Mouse (Mus musculus): ENCODE measurements around the gene Nudt22.

Gene Nudt22

GRCm38 (mm10) chr19:6996006-6996405 is at the start of gene Nudt22, which contains the start of gene Trpt1:
Gene Nudt22 (minus strand): TSS chr19:6996117.
Gene Trpt1 (plus strand): TSS chr19:6996131.
- DNase-seq (ENCODE audit: low spot score): peak; percentile 85

GRCm38 (mm10) chr19:7044706-7045105 is 48.8 kb upstream of the Nudt22 start:
- DNase-seq (ENCODE audit: low spot score): no peak

GRCm38 (mm10) chr19:7044279-7044678 is 48.4 kb upstream of the Nudt22 start:
- DNase-seq (ENCODE audit: low spot score): no peak

- no peak for DNase-seq (ENCODE audit: low spot score)
Measured at GRCm38 (mm10) chr19:7041171-7041570, 45.3 kb upstream of the Nudt22 start.

GRCm38 (mm10) chr19:7040637-7041130 is 44.8 kb upstream of the Nudt22 start:
- no peak for DNase-seq (ENCODE audit: low spot score)

GRCm38 (mm10) chr19:7039841-7040636 is 44.1 kb upstream of the Nudt22 start, which contains the start of gene Stip1:
Gene Stip1 (minus strand): TSS chr19:7039967.
- DNase-seq (ENCODE audit: low spot score): peak; percentile 100

GRCm38 (mm10) chr19:7039088-7039720 is 43.3 kb upstream of the Nudt22 start:
- DNase-seq (ENCODE audit: low spot score): peak; percentile 79

- no peak for DNase-seq (ENCODE audit: low spot score)
Measured at GRCm38 (mm10) chr19:7034006-7034405, 38.1 kb upstream of the Nudt22 start.

- DNase-seq (ENCODE audit: low spot score): no peak
Measured at GRCm38 (mm10) chr19:7029531-7029930, 33.6 kb upstream of the Nudt22 start.

- DNase-seq (ENCODE audit: low spot score): no peak
Measured at GRCm38 (mm10) chr19:7020224-7020641, 24.3 kb upstream of the Nudt22 start.

GRCm38 (mm10) chr19:7019191-7019590 is 23.3 kb upstream of the Nudt22 start, which contains the start of gene Fermt3:
Gene Fermt3 (minus strand): TSS chr19:7019469.
- DNase-seq (ENCODE audit: low spot score): no peak

- DNase-seq (ENCODE audit: low spot score): no peak
Measured at GRCm38 (mm10) chr19:7018546-7018945, 22.6 kb upstream of the Nudt22 start.

GRCm38 (mm10) chr19:7017541-7018457 is 21.9 kb upstream of the Nudt22 start:
- DNase-seq (ENCODE audit: low spot score): no peak

GRCm38 (mm10) chr19:7014481-7015135 is 18.7 kb upstream of the Nudt22 start:
- no peak for DNase-seq (ENCODE audit: low spot score)

GRCm38 (mm10) chr19:7013984-7014383 is 18.1 kb upstream of the Nudt22 start:
- DNase-seq (ENCODE audit: low spot score): no peak

GRCm38 (mm10) chr19:7012426-7012825 is 16.5 kb upstream of the Nudt22 start:
- DNase-seq (ENCODE audit: low spot score): no peak

GRCm38 (mm10) chr19:7006892-7007593 is 11.1 kb upstream of the Nudt22 start:
- DNase-seq (ENCODE audit: low spot score): no peak

GRCm38 (mm10) chr19:6999360-7000063 is 3.6 kb upstream of the Nudt22 start:
- no peak for DNase-seq (ENCODE audit: low spot score)

GRCm38 (mm10) chr19:6997721-6998290 is 1.9 kb upstream of the Nudt22 start:
- DNase-seq (ENCODE audit: low spot score): no peak

Data from testis, postnatal 14 days (tissue).